Mouse (Mus musculus) kidney, embryonic 14.5 days (tissue): ENCODE measurements around the gene Rxfp3. TPM values are rescaled to one million over a fixed set of nuclear protein-coding genes. Genes with fewer than 3 reads are reported as not detected.
A peak's percentile ranks its signal among the peaks of the same experiment; 100 is the strongest.

ENCODE experiments used
- ATAC-seq: fragments of 200-750 bp; cut with Nextera tagmentation; 2 replicates; pipeline ENCODE4 v1.8.0; 2017; ENCODE audit warnings: moderate number of reproducible peaks, mild to moderate bottlenecking, moderate TSS enrichment, moderate library complexity; ENCODE audit not compliant: low FRiP score, low TSS enrichment
- H3K27ac ChIP-seq: fragments of 300-500 bp; sonication (generic); 2 replicates; pipeline ENCODE4 v1.5.1; 2014; ENCODE audit warnings: low read depth, mild to moderate bottlenecking, low read length, moderate library complexity, mixed read lengths
- H3K27me3 ChIP-seq: fragments of 300-500 bp; sonication (generic); 2 replicates; pipeline ENCODE4 v1.6.1; 2014; ENCODE audit warnings: mild to moderate bottlenecking, low read length; ENCODE audit not compliant: control insufficient read depth, insufficient read depth
- H3K36me3 ChIP-seq: fragments of 300-500 bp; sonication (generic); 2 replicates; pipeline ENCODE4 v1.6.1; 2014; ENCODE audit warnings: low read length, mixed read lengths; ENCODE audit not compliant: control insufficient read depth, insufficient read depth
- H3K4me1 ChIP-seq: fragments of 300-500 bp; sonication (generic); 2 replicates; pipeline ENCODE4 v1.6.1; 2014; ENCODE audit warnings: low read length, mixed read lengths; ENCODE audit not compliant: control insufficient read depth, insufficient read depth
- H3K4me2 ChIP-seq: fragments of 300-500 bp; sonication (generic); replicated peaks from 2 replicates; pipeline ENCODE4 v1.6.1; 2014; ENCODE audit warnings: low read depth, mild to moderate bottlenecking, low read length
- H3K4me3 ChIP-seq: fragments of 300-500 bp; sonication (generic); 2 replicates; pipeline ENCODE4 v1.5.1; 2014; ENCODE audit warnings: mild to moderate bottlenecking, low read length
- H3K9ac ChIP-seq: fragments of 300-500 bp; sonication (generic); 2 replicates; pipeline ENCODE4 v1.6.1; 2014; ENCODE audit warnings: low read depth, mild to moderate bottlenecking, low read length, moderate library complexity
- H3K9me3 ChIP-seq: fragments of 300-500 bp; sonication (generic); 2 replicates; pipeline ENCODE4 v1.6.1; 2016; ENCODE audit warnings: low read length; ENCODE audit not compliant: control insufficient read depth
- WGBS: fragments of 180-500 bp; shearing (Covaris S2); extraction: QIAGEN DNeasy Blood & Tissue Kit; methylation state at CpG from one replicate; pipeline ENCODE4 v1.1.7; 2014; 5-methylcytosine and 5-hydroxymethylcytosine counted together
- polyA plus RNA-seq: library from polyadenylated mRNA; unstranded; fragments of >200 nt; fragmentation: Nextera tagmentation; extraction: Ambion mirVana; gene quantifications from 2 replicates; pipeline ENCODE4 v1.2.1, GENCODE M21; 2014

The Rxfp3 gene
- 0.24 and 0.65 TPM in 2 replicates for polyA plus RNA-seq

DNA sequence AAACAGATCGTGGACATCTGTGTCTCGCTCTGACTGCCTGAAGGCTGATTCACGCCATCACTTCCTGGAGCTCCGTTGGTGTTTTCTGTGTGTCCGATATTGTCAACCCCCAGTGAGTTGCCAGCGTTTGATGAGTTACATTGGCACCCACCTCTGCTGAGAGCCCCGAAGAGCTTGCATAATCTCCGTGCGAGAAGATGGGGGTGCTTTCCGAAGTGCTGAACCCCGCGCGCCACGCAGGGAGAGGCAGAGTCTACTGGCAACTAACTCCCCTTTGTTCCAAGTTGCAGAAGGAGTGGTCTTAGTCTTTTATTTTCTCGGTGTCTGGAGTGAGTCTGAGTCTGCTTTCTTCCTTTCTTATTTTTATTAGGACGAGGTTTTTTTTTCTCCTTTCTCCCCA is at the start of gene Rxfp3:
TSS of gene Rxfp3 (minus strand) at position 281 of the 400 bp plus-strand sequence.
- H3K27me3 ChIP-seq = peaks cover 40% of the 10 kb centered on the region
- peak within 1 kb of the TSS; percentile 34 for H3K4me3 ChIP-seq
- peak within 1 kb of the TSS; percentile 67 for H3K4me2 ChIP-seq
- H3K36me3 ChIP-seq = no peaks in the 10 kb centered on the region
- no peak within 1 kb of the TSS for H3K9ac ChIP-seq
- 3% methylated on average over 16 of the region's 16 CpGs for WGBS
- peaks cover 18% of the 10 kb centered on the region for H3K4me1 ChIP-seq
- no peak for ATAC-seq
- no peaks in the 10 kb centered on the region for H3K9me3 ChIP-seq
- no peak within 1 kb of the TSS for H3K27ac ChIP-seq

DNA sequence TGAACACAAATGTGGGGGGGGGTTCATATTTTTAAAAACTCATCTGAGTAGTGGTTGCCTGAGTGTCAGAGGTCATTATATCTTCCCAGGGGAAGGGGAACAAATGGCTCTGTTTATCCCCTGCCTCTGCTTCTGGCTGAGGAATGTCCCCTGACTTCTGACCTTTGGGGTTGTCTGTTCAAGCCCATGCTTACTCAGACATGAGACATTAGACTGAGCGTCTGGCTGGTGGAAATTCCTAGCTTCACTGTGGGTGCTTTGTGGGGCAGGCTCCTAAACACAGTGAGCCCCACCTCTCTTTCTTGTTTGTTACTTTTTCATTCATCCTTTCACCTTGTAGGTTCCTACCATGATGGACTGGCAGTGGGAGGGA is 47.2 kb upstream of the Rxfp3 start:
- ATAC-seq = no peak
- Histone ChIP-seq H3K9ac (no peak overlapping the region), H3K36me3 (no peaks in the 10 kb centered on the region), H3K27ac (no peak overlapping the region), H3K4me2 (no peak overlapping the region), H3K4me3 (no peak overlapping the region), H3K27me3 (no peaks in the 10 kb centered on the region), H3K4me1 (no peaks in the 10 kb centered on the region), H3K9me3 (no peaks in the 10 kb centered on the region)
- 21% methylated on average over 1 of the region's 1 CpGs for WGBS

DNA sequence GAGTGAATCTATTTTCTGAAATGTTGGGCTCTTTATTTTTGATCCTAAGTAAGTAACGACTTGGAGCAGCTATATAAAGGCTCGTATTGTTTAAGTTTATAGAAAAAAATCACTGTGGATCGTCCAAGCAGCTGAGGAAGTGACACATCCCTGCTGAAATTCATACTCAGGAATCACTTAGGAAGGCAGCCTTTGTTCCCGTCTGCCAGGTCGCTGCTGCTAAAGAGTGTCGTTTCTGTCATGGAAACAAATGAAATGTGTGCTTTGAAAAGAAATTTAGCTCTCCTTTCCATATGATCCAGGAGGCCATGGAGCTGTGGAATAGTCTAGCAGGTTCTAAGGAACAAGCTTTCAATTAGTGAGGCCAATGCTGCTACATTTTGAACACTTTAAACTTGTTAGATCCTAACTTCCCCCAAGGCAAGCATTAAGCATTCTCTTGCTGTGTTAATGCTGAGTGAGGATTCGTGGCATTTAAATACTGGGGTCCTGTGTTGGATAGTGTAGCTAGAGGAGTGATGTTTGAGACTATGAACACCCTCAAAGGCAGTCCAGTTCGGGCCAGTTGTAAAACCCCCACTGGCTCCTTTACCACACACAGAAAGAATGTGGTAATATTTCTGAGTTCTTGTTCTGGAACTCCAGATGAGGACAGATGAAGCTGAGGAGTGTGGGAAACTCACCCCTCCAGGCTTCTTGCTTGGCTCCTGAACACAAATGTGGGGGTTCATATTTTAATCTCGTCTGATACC is 46.6 kb upstream of the Rxfp3 start:
- Histone ChIP-seq H3K27me3 (no peaks in the 10 kb centered on the region), H3K9me3 (no peaks in the 10 kb centered on the region), H3K9ac (no peak overlapping the region), H3K36me3 (no peaks in the 10 kb centered on the region), H3K4me3 (no peak overlapping the region), H3K4me2 (no peak overlapping the region), H3K27ac (no peak overlapping the region), H3K4me1 (no peaks in the 10 kb centered on the region)
- no peak for ATAC-seq
- 26% methylated on average over 9 of the region's 9 CpGs for WGBS

DNA sequence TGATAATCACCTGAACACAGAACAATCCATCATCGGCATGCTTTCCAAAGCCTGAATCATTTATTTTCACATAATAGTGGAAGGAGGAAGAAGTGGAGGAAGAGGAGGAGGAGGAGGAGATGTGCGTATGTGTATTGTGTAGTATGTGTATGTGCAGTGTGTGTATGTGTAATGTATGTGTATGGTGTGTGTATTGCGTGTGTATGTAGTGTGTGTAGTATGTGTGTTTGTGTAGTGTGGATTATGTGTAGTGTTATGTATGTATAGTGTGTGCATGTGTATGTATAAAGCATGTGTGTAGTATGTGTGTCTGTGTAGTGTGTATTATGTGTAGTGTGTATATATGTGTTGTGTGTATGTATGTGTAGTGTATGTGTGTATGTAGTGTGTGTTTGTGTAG is 45.9 kb upstream of the Rxfp3 start:
- no peaks in the 10 kb centered on the region for H3K27me3 ChIP-seq
- no peak overlapping the region for H3K27ac ChIP-seq
- 82% methylated on average over 3 of the region's 3 CpGs for WGBS
- H3K4me3 ChIP-seq = no peak overlapping the region
- H3K4me1 ChIP-seq = no peaks in the 10 kb centered on the region
- no peak overlapping the region for H3K9ac ChIP-seq
- H3K9me3 ChIP-seq = no peaks in the 10 kb centered on the region
- ATAC-seq = no peak
- no peak overlapping the region for H3K4me2 ChIP-seq
- no peaks in the 10 kb centered on the region for H3K36me3 ChIP-seq

DNA sequence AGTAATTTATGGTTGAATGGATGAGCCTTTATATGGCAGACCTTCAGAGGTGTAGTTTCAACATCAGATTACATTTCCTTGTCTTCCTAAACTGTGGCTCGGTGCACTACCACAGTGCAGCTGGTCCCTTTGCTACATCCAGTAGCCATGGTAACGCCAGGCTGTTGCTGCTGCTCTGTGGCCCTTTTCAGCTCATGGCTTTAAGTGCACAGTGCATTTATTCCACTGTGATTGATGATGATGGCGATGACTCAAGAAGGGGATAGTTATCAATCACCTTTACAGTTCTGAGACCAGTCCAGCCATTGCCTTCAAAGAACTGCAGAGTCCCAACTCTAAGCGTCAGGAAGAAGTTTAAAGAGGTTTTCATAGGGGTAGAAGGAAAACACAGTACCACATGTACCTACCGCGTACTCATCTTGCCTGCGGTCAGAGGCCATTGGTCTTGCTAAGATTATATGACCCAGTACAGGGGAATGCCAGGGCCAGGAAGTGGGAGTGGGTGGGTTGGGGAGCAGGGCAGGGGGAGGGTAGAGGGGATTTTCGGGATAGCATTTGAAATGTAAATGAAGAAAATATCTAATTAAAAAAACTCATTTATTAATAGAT is 45.3 kb upstream of the Rxfp3 start:
- ATAC-seq = peak; percentile 81; the same call in 1 of the 2 replicates
- H3K36me3 ChIP-seq = no peaks in the 10 kb centered on the region

DNA sequence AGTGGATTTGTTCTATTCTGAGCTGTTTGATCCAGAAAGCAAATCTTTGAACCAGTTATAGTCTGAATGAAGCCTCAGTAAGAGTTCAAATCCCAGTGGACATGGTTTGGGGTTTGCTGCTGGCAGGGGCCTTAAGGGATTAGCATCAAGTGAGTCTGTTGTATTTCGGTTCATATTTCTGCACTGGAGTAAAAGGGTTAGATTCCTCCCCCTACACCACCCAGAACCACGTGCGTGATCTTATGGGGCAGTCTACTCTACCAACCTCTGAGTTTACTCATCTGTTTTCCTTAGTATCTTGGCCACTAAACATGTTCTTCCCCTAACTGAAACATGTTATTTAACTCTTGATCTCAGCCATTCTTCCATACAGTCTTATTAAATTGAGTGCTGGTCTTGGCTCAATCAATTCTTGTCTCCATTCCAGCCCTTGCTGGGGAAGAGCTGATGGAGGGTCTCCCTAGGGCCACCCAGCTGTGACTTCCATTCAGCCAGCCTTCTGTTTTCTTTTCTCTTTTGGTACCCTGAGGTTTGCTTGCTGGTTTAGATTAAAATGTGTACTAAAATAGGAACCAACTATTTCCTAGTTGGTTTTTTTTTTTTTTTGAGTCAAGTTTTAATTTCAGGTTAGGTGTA is 38.1 kb upstream of the Rxfp3 start:
- no peak overlapping the region for H3K4me3 ChIP-seq
- H3K27ac ChIP-seq = no peak overlapping the region
- ATAC-seq = no peak
- no peak overlapping the region for H3K4me2 ChIP-seq
- H3K36me3 ChIP-seq = no peaks in the 10 kb centered on the region; the same call in 1 of the 2 replicates
- no peak overlapping the region for H3K9ac ChIP-seq
- no peaks in the 10 kb centered on the region for H3K4me1 ChIP-seq
- WGBS = 86% methylated on average over 3 of the region's 3 CpGs
- no peaks in the 10 kb centered on the region for H3K27me3 ChIP-seq
- H3K9me3 ChIP-seq = no peaks in the 10 kb centered on the region

More for the DNA sequence above, 45.3 kb upstream of the Rxfp3 start:
- Histone ChIP-seq H3K4me1 (no peaks in the 10 kb centered on the region), H3K27ac (no peak overlapping the region), H3K9me3 (no peaks in the 10 kb centered on the region), H3K9ac (no peak overlapping the region), H3K27me3 (no peaks in the 10 kb centered on the region), H3K4me3 (no peak overlapping the region), H3K4me2 (no peak overlapping the region)
- WGBS = 21% methylated on average over 8 of the region's 8 CpGs

DNA sequence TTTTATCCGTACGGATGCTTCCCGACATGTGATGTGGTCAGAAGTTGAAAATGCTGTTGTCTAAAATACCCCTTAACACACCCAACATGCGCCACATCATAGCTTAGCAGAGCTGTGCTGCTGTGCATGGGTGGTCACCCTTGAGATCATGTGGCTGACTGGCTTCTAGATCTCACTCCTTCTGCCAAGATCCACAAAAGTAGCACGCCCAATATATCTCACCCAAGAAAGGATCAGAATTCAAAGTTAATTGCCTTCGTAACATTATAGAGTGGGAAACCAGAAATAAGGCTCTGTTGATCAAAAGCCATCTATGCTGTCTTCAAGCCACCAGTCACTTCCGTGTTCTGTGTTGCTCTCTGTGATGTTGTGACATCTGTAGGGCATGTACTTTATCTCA is 30.1 kb upstream of the Rxfp3 start:
- Histone ChIP-seq H3K27me3 (no peaks in the 10 kb centered on the region), H3K4me2 (no peak overlapping the region), H3K4me3 (no peak overlapping the region), H3K36me3 (no peaks in the 10 kb centered on the region; the same call in 1 of the 2 replicates), H3K9me3 (no peaks in the 10 kb centered on the region), H3K27ac (no peak overlapping the region), H3K9ac (no peak overlapping the region), H3K4me1 (peaks cover 14% of the 10 kb centered on the region; the same call in 1 of the 2 replicates)
- WGBS = 54% methylated on average over 7 of the region's 7 CpGs
- ATAC-seq = no peak

DNA sequence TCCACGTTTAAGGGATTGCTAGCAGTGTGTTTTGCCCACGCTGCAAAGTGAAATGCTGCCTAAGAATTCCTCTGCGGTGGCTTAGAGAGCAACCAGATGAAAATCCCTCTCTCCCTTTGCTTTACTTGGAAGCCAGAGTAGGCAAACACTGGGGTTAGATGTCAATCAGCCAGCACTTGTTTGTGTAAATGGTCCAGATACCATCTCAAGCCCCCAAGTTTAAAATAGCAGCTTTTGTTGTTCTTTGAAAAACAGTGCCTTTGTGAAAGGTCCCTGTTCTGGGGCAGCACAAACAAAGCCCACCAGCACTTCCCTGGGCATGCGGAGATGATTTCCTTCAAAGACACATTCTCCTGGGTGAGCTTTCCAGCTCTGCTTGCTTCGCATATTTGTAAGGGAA is 28.5 kb upstream of the Rxfp3 start:
- Histone ChIP-seq H3K4me1 (peaks cover 14% of the 10 kb centered on the region; the same call in 1 of the 2 replicates), H3K4me3 (peak overlapping the region; percentile 45), H3K9me3 (no peaks in the 10 kb centered on the region), H3K36me3 (no peaks in the 10 kb centered on the region), H3K9ac (peak overlapping the region; percentile 68; the same call in 1 of the 2 replicates), H3K4me2 (peak overlapping the region; percentile 65), H3K27ac (peak overlapping the region; percentile 93), H3K27me3 (no peaks in the 10 kb centered on the region)
- ATAC-seq = no peak
- 16% methylated on average over 5 of the region's 5 CpGs for WGBS
